Mouse (Mus musculus): ENCODE measurements around the gene Arl14.

Gene Arl14

GRCm38 (mm10) chr3:69221806-69222501, at the start of gene Arl14:
Gene Arl14, plus strand, starts transcription at chr3:69222419.
- no peak for DNase-seq

DNA sequence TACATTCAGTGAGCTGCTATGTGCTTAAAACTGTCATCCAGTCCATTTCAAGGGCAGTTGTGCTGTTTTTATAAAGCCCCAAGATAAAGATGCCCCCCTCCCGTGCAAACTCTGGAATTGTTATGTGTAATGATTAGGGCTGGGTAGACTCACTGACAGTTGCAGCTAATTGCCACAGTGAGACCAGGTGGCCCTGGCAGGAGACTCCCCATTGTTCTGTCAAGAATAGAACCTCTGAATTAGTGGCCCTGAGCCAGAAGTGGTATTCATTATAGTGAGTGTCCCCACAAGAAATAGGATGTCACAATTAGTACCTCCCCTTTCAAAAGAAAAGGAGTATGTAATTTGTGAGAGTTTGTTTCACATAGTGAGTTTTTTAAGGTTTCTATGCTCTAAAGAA, 47.0 kb upstream of the Arl14 start:
- DNase-seq = no peak

DNA sequence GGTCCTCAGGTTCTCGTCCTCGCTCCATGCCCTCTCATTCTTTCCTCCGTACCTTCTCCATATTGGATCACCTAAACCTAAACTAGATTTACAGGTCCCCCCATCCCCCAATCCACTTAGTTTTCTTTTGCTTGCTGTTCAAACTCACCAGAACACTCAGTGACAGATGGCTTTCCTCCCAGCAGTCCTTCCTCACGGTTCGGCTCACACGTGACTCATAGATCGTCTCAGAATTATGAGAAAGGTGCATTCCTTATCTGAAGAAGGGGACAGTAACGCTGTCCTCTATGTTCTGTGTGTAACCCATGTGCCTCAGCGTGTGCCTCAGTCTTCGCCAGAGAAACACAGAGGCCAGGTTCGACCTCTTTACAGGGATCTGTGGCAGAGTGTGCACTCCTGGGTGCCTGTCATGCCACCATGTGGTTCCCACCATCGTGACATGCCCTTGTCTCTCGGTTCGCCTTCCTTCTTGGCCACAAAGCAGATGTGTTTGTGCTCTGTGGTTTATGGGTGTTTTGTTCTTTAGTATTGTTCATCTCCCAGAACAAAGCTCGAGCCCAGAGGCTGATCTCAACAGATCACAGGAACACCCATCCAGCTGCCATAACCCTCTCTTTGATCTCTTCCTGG, 44.9 kb upstream of the Arl14 start:
- DNase-seq = peak; percentile 80

DNA sequence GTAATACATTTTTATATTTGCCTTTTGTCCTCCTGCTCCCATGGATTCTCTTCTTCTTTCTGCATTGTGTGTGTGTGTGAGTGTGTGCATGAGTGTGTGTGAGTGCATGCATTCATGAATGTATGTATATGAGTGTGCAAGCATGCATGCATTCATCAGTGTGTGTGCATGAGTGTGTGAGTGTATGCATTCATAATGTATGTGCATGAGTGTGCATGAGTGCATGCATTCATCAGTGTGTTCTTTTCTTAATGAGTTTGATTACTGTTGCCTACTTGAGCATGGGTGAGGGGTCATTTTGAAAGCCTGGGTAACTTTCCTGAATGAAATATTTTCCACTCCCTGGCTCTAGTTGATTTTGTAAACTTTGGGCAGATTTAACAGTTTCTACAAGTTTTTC, 44.3 kb upstream of the Arl14 start:
- DNase-seq = no peak

DNA sequence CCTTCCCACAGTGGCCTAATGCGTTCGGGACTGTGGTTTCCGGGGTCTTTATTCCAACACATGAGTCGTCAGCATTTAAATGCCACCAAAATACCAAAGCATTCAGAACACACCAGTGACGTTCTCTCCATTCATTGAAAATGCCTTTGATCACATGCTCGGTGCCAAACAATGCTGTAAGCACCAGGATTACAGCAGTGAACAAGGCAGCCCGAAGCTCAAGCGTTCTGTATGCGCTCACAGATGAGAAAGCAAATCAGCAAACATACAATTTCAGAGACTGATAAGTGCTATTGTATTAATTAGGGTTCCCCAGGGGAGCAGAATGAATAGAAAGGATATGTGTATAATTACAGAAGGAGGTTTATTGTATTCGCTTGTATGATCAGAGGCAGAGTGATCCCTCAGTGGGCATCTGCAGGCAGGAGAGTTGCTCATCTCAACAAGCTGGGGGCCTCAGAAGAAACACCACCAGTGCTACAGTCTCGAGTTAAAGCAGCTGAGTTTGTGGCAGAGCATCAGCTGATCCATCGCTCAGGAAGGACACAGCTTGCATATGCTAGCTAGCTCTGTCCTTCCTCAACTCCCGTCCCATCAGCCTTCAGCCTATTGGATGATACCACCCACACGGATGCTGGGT, 43.7 kb upstream of the Arl14 start:
- no peak for DNase-seq

DNA sequence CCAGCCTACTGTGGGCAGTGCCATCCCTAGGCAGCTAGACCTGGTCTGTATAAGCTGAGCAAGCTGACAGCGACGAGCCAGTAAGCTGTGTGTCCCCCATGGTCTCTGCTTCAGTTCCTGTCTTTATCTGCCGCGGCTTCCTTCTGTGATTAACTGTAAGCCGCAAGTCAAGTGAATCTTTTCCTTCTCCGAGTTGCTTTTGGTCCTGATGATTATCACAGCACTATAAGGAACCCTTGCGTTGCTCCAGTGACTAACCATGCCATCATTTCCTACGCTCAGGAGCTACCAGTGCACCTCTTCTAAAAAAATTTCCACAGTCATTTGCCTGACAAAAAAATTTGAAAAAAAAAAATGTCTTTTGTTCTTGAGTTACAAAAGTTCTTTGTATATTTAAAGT, 40.7 kb upstream of the Arl14 start:
- DNase-seq = no peak

- DNase-seq = no peak
Measured at GRCm38 (mm10) chr3:69182225-69182624, 40.0 kb upstream of the Arl14 start.

DNA sequence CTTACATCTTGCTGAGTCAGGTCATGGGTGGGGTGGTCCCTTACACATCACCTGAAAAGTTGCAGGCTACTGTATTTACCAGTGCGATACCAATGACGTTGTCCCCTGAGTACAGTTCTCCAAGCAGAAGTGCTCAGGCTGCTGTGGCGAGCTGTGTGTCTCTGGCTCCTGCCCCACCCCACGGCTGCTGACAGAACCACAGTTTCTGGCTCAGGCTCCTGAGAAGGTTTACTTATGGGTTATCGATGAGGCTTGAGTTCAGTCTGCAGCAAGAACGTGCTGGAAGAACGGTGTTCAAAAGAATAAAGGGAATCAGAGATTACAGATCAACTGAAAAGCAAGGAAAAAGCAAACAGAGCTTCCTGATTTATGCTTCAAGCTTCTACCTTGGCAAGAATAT, 37.0 kb upstream of the Arl14 start:
- DNase-seq = no peak

DNA sequence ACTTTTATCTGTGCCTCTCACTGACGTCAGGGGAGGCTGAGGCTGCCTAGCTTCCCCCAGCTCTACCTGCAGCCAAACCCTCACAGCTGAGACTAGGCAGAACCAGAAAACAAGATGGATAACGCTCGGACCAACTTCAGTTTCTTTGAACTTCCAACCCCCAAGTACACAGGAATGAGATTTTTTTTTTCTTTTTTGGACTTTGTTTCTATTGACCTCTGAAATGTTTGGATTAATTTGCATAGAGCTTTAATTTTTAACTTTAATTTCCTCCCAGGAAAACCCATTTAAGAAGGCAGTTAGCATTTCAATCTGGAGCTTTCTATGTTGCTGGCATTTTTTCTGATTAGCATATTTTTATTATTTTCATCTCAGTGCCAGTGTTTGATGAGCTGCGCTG, 36.2 kb upstream of the Arl14 start:
- DNase-seq = no peak

- no peak for DNase-seq
Measured at GRCm38 (mm10) chr3:69186643-69187042, 35.6 kb upstream of the Arl14 start.

- DNase-seq = no peak
Measured at GRCm38 (mm10) chr3:69192995-69193394, 29.2 kb upstream of the Arl14 start.

DNA sequence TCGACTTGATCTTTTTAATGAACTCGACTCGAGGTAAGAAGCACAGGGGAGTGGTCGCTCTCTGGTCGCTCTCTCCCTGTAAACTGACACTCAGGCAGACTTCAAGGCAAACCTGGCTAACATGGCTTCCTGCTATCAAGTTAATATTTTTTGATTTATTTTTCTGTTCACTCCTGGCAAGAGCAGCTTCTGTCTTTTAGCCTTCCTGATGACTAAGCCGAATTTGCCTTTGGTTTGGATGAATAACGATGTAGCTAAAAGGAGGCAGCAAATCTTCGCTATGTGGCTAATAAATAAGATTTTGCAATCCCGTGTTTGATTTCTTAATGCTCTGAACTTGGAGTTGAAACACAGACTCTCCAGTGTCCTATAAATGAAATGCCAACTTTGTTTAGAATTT, 27.7 kb upstream of the Arl14 start:
- no peak for DNase-seq

DNA sequence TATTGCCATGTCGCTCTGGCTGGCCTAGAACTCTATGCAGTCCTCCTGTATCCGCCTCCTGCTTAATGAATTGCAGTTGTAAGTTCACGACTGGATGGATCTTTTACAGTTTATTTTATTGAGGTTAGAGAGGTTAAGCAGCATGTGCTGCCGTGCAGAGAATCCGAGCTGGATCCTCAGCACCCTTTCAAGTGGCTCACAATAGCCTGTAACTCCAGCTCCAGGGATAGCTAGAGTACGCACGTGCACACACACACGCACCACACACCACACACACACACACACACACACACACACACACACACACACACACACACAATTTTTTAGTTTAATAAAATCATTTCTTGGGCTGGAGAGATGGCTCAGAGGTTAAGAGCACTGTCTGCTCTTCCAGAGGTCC, 27.0 kb upstream of the Arl14 start:
- DNase-seq = no peak

DNA sequence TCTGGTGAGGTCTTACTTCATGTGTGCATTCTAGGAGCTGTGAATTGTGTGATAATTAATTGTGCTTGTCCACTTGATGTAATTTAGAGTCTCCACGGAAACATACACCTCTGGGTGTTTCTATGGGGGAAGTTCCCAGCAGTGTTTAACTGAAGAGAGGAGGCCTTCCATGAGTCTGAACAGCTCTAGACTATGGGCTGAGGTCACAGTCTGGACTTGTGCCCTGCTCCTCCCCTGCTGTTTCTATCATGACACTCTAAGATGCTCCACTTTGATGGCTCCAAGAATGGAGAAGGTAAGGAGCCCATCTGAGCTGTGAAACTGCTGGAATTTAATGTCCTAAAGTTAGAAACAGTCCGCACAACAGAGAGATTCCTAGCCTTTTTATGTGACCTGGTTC, 24.1 kb upstream of the Arl14 start:
- DNase-seq = no peak

- no peak for DNase-seq
Measured at GRCm38 (mm10) chr3:69200251-69200650, 22.0 kb upstream of the Arl14 start.

DNA sequence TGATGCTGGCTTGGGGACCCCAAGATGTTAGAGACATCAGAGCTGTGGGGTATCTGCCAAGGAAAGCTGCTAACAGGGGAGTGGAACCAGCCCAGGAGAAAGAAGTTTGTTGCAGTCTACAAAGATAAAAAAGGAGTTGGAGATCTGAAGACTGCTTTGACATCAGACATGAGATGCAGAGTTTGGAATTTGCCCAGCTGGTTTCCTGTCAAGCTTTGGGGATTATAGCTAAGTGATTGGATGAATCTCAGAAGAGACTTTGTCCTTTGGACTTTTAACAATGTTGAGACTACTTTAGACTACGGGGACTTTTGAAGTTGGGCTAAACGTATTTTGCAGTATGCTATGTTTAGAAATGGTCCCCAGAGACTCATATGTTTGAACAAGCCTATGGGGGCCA, 21.0 kb upstream of the Arl14 start:
- no peak for DNase-seq

- DNase-seq = no peak
Measured at GRCm38 (mm10) chr3:69202876-69203275, 19.3 kb upstream of the Arl14 start.

GRCm38 (mm10) chr3:69205266-69206054, 16.8 kb upstream of the Arl14 start:
- peak; percentile 36 for DNase-seq

- DNase-seq = no peak
Measured at GRCm38 (mm10) chr3:69206193-69206893, 15.9 kb upstream of the Arl14 start.

DNA sequence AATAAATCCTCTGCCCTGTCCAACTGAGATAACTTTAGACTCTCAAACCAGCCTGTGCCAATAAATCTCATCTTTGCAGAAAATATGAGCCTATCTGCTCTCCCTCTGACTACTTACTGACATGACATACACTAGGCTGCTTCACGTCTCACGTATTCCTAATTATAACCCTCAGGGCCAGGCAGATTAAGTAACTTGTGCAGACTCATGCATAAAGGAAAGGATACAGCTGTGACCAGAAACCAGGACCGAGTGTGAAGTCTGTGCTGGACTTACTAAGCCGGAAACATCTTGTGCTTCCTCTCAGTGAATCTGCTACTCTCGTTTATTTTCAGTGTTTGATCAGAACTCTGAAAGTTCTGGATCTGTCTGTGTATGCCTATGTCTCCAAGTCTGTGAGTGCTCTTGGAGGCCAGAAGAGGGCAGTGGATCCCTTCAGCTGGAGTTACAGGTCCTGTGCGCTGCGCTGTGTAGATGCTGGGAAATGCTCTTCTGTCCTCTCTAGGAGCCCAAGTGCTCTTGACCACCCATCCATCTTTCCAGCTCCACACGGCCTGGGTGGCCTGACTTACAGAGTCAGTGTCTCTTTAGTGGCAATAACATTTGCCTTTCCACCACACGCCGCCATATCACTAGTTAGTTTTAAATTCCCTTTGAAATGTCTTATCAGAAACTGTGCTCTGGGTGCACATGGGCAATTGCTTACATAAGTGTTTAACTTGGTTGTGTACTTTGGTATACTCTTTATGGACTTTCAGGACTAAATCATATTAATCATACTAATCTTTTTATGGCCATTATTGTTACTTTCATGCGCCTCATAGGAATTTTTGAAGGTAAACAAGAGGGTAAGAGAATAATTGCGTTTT, 13.5 kb upstream of the Arl14 start:
- peak; percentile 34 for DNase-seq

- no peak for DNase-seq
Measured at GRCm38 (mm10) chr3:69212246-69212645, 10.0 kb upstream of the Arl14 start.

GRCm38 (mm10) chr3:69213465-69213864, 8.8 kb upstream of the Arl14 start:
- DNase-seq = no peak

Data from thymus, postnatal 4 days (tissue).